Comparison of ENCODE assay signal across 16 mouse cellular contexts in the genomic region with DNA sequence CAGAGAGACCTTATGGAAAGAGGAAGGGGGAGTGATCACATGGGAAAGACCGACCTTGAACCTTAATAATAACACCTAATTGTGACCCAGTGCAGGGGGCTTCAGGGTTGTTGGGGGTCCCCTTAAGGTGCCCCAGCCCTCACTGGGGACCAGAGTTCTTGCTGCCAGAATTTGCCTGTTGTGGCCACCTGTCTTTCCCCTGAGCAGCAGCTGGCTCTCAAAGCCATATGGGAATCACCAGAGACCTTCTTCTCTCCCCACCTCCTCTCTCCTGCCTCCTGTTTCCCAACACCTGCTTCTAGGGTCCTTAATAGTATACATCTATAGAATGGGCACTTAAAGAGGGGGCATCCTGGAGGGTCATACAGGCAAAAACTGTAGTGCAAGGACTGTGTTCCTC.
"Had no signal": no experiment of that assay in that cellular context is flagged by ENCODE, and none has a peak within 500 bp of the region (broad histone marks: within the 10 kb centered on the region; RNA-seq: fewer than 3 reads in every experiment).

No protein-coding gene starts in this region.

- H3K4me2 ChIP-seq: neural tube, embryonic 13.5 days; neural tube, embryonic 15.5 days; stomach, embryonic 15.5 days had no signal

- H3K27ac ChIP-seq: neural tube, embryonic 13.5 days; neural tube, embryonic 15.5 days; stomach, embryonic 15.5 days; stomach, postnatal 0 days had no signal

- H3K9me3 ChIP-seq: neural tube, embryonic 13.5 days; neural tube, embryonic 15.5 days; stomach, embryonic 15.5 days had no signal

- DNase-seq: retina, postnatal 1 day; right cerebral cortex, adult 18-20 months; right cerebral cortex, postnatal 14 days; right cerebral cortex, postnatal 25 days; right cerebral cortex, postnatal 4 days; spleen, adult 18-20 months; thymus, adult 18-20 months; thymus, adult 2 months; thymus, postnatal 14 days; thymus, postnatal 25 days; thymus, postnatal 36 days; thymus, postnatal 4 days had no signal

- H3K9ac ChIP-seq: neural tube, embryonic 13.5 days; neural tube, embryonic 15.5 days; stomach, embryonic 15.5 days had no signal

- H3K36me3 ChIP-seq: neural tube, embryonic 13.5 days; neural tube, embryonic 15.5 days; stomach, embryonic 15.5 days had no signal

- H3K4me3 ChIP-seq: neural tube, embryonic 13.5 days; neural tube, embryonic 15.5 days; stomach, embryonic 15.5 days had no signal
